Mouse (Mus musculus): ENCODE results near the gene Ifnar1.

DNA sequence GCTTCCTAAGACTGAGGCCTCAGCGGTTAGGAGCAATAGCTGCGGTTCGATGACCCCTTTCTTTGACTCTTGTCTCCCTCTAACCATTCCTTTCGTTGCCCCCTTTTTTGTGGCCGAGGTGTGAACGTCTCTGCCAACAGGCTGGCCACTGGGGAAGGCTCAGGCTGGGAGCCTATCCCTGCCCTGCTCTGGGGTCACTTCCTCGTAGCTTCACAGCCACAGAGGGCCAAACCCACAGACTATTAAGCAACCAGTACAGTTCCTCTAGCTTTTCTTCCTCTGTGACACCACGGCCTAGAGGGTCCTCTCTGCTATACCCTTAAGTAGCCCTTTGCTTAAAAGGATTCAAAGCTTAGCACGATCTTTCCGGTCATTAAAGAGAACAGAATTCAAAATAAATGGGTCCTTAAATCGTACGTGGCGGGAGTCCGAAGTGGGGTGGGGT lies 61.4 kb downstream of the Ifnar1 start:
- TF ChIP-seq CTCF (IDR thresholded peaks at IDR 0.05; ENCODE audit: low read depth, low read length), result no peak
- no peak for TF ChIP-seq POLR2A (IDR thresholded peaks at IDR 0.05; ENCODE audit: insufficient read depth, low read length)
